Mouse (Mus musculus) midbrain, embryonic 14.5 days (tissue): ENCODE measurements around the gene Cd99l2. TPM values are rescaled to one million over a fixed set of nuclear protein-coding genes. Genes with fewer than 3 reads are reported as not detected.

Experiments used
- ATAC-seq: fragments of 200-750 bp; cut with Nextera tagmentation; 2 replicates; pipeline ENCODE4 v1.8.0; 2017; ENCODE audit warnings: moderate number of reproducible peaks, moderate library complexity; ENCODE audit not compliant: low FRiP score, low TSS enrichment
- DNase-seq: peaks from one replicate; pipeline ENCODE4 v3.0.0-alpha.2; 2015
- H3K27ac ChIP-seq: fragments of 300-500 bp; sonication (generic); replicated peaks from 2 replicates; pipeline ENCODE4 v1.5.1; 2014; ENCODE audit warnings: mild to moderate bottlenecking, low read depth, low read length, moderate library complexity
- H3K27me3 ChIP-seq: fragments of 300-500 bp; sonication (generic); 2 replicates; pipeline ENCODE4 v1.6.1; 2014; ENCODE audit warnings: low read length, control low read depth, mixed read lengths; ENCODE audit not compliant: control insufficient read depth, insufficient read depth
- H3K36me3 ChIP-seq: fragments of 300-500 bp; sonication (generic); 2 replicates; pipeline ENCODE4 v1.6.1; 2014; ENCODE audit warnings: low read length, control low read depth; ENCODE audit not compliant: control insufficient read depth, insufficient read depth
- H3K4me1 ChIP-seq: fragments of 300-500 bp; sonication (generic); 2 replicates; pipeline ENCODE4 v1.6.1; 2014; ENCODE audit warnings: mild to moderate bottlenecking, antibody characterized with exemption, low read length, control low read depth; ENCODE audit not compliant: control insufficient read depth, insufficient read depth
- H3K4me2 ChIP-seq: fragments of 300-500 bp; sonication (generic); 2 replicates; pipeline ENCODE4 v1.6.1; 2014; ENCODE audit warnings: mild to moderate bottlenecking, low read length, moderate library complexity
- H3K4me3 ChIP-seq: fragments of 300-500 bp; sonication (generic); replicated peaks from 2 replicates; pipeline ENCODE4 v1.5.1; 2014; ENCODE audit warnings: low read depth, low read length
- H3K9ac ChIP-seq: fragments of 300-500 bp; sonication (generic); replicated peaks from 2 replicates; pipeline ENCODE4 v1.6.1; 2014; ENCODE audit warnings: mild to moderate bottlenecking, low read length, moderate library complexity
- H3K9me3 ChIP-seq: fragments of 300-500 bp; sonication (generic); 2 replicates; pipeline ENCODE4 v1.6.1; 2016; ENCODE audit warnings: low read length, control low read depth, mixed read lengths; ENCODE audit not compliant: control insufficient read depth
- WGBS: fragments of 180-500 bp; shearing (Covaris S2); extraction: QIAGEN DNeasy Blood & Tissue Kit; methylation state at CpG from one replicate; pipeline ENCODE4 v1.1.7; 2014; 5-methylcytosine and 5-hydroxymethylcytosine counted together
- polyA plus RNA-seq: library from polyadenylated mRNA; unstranded; fragments of >200 nt; fragmentation: Nextera tagmentation; extraction: Ambion mirVana; gene quantifications from 2 replicates; pipeline ENCODE4 v1.2.1, GENCODE M21; 2014

Cd99l2 gene
- polyA plus RNA-seq, 1 experiment from 2014 or later = 52.8 TPM

DNA sequence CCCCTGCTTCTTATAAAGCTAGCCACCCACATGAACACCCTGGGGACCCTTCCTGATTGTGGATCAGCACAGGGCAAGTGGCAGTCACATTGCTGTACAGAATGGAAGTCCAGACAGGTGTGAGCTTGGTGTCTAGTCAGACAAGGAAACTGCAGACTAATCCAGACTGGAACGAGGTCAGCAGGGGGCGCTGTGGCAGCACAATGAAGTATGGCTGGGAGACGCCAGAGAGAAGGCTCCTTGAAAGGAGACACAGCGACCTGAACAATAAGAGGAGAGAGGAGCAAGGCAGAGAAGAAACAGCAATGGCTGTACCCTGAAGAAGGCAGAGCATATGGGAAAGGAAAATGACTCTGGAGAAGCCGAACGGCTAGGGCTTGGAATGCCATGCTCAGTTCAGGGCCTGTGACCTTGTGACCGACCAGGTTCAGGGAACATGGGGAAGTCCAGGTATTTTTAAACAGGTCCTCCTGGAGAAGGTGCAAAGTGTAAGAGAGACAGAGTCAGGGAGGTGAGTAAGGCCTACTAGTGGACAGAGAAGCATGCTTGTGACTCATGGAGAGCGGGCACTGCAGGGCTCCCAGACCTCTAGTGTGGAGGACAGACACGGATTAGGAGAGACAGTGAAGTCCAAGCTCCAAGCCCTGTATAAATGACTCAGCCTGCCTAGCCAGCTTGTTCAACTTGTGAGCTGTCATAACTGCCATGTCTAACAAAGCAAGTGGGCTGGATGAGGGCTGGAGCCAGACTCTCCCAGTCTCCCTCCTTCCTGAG is 66.7 kb downstream of the Cd99l2 start:
- ATAC-seq (peak; percentile 71; the same call in 1 of the 2 replicates), DNase-seq (peak; percentile 90)
- Histone ChIP-seq H3K4me2 (no peak overlapping the region), H3K27me3 (no peaks in the 10 kb centered on the region), H3K9me3 (no peaks in the 10 kb centered on the region), H3K36me3 (peaks cover 5% of the 10 kb centered on the region), H3K4me3 (no peak overlapping the region), H3K27ac (peak overlapping the region; percentile 52; the same call in 1 of the 2 replicates), H3K4me1 (no peaks in the 10 kb centered on the region), H3K9ac (no peak overlapping the region)
- WGBS = 48% methylated on average over 9 of the region's 9 CpGs

DNA sequence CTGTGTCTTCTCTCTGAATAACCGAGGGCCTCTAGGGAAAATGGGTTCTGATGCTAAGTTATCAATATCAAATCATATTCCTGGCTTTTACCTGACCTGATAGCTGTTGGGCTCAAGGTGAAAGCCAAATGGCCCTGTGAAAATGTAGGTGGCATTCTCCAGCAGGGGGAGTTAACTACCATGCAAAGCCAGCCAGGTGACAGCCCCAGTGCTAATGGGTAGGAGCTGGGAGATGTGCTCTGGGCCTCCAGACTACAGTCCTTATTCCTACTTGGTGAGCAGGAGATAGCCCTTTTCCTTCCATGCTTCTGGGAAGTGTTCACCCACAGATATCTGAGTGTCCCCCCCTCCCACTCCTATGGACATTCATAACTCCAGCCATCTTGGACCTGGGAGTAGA is 67.8 kb downstream of the Cd99l2 start:
- H3K4me3 ChIP-seq = no peak overlapping the region
- DNase-seq (peak; percentile 24), ATAC-seq (no peak; the same call in 1 of the 2 replicates)
- WGBS = 76% methylated on average over 1 of the region's 1 CpGs
- H3K27me3 ChIP-seq = no peaks in the 10 kb centered on the region
- peaks cover 5% of the 10 kb centered on the region for H3K36me3 ChIP-seq
- no peak overlapping the region for H3K4me2 ChIP-seq
- H3K9ac ChIP-seq = no peak overlapping the region
- H3K27ac ChIP-seq = no peak overlapping the region
- no peaks in the 10 kb centered on the region for H3K4me1 ChIP-seq
- H3K9me3 ChIP-seq = no peaks in the 10 kb centered on the region

DNA sequence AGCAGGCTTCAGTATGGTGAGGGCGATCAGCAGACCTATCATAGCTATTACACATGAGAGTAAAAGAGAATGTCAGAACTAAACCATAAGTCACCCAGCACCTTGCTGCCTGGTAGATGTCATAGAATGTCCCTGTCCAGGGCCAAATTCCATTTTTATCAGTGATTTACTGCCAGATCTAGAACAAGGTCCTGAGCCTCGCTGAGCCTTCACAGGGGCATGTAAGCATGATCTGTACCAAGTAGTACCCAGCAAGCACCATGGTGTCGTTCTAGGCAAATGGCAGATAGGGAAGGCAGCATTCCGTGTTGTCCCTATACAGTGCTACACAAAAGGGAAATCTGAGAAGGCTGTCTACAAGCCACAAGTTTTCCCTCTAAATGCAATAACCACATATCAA is 79.0 kb downstream of the Cd99l2 start:
- no peaks in the 10 kb centered on the region for H3K4me1 ChIP-seq
- H3K9me3 ChIP-seq = no peaks in the 10 kb centered on the region
- no peak overlapping the region for H3K27ac ChIP-seq
- peaks cover 4% of the 10 kb centered on the region; the same call in 1 of the 2 replicates for H3K36me3 ChIP-seq
- DNase-seq (no peak), ATAC-seq (no peak)
- H3K4me3 ChIP-seq = no peak overlapping the region
- WGBS = 92% methylated on average over 4 of the region's 4 CpGs
- H3K9ac ChIP-seq = no peak overlapping the region
- no peaks in the 10 kb centered on the region for H3K27me3 ChIP-seq
- no peak overlapping the region for H3K4me2 ChIP-seq

DNA sequence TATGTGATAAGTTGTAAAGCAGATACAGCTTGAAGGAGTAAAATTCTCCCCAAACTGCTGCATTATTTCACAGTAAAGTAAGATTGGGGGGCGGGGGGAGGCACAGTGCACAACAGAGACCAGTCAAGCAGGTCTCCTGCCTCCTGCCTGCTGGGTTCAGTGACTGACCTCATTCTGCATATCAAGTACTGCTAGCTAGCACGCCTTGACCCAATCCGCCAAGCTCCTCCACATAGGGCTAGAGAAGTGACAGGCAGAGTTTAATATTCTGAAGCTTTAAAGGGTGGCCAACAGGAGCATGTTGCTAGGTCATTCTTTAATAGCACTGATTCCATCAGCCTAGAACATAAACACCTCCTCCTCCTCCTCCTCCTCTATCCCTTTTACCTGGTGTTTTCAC is 79.9 kb downstream of the Cd99l2 start:
- 52% methylated on average over 3 of the region's 3 CpGs for WGBS
- ATAC-seq = no peak

DNA sequence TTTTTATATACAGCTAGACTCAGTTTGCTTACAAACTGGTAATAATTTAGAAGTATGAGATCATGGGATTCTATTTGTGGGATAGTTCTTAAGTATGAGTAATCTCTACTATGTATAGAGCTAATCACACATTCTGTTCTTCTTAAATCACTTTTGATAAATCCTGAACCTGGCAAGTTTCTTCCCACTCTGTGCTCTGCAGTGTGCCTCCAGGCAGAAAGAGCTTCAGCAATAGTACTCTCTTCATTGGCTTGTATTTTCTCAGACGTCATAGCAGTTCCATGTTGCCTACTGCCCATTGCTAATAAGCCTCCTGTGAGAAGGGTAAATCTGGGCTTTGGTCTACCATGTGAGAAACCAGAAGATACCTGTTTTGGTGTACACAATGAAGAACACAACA is 84.3 kb downstream of the Cd99l2 start:
- no peak for ATAC-seq
- H3K36me3 ChIP-seq = no peaks in the 10 kb centered on the region
- H3K4me3 ChIP-seq = no peak overlapping the region
- no peak overlapping the region for H3K9ac ChIP-seq
- DNase-seq = no peak
- no peak overlapping the region for H3K27ac ChIP-seq
- H3K4me2 ChIP-seq = no peak overlapping the region
- H3K27me3 ChIP-seq = no peaks in the 10 kb centered on the region
- no peaks in the 10 kb centered on the region for H3K9me3 ChIP-seq
- no peaks in the 10 kb centered on the region for H3K4me1 ChIP-seq
- 87% methylated on average over 1 of the region's 1 CpGs for WGBS

More for the DNA sequence above, 79.9 kb downstream of the Cd99l2 start:
- H3K27me3 ChIP-seq = no peaks in the 10 kb centered on the region
- H3K9ac ChIP-seq = no peak overlapping the region
- no peaks in the 10 kb centered on the region for H3K9me3 ChIP-seq
- DNase-seq = no peak
- no peak overlapping the region for H3K4me2 ChIP-seq
- no peak overlapping the region for H3K27ac ChIP-seq
- no peaks in the 10 kb centered on the region for H3K4me1 ChIP-seq
- H3K36me3 ChIP-seq = peaks cover 4% of the 10 kb centered on the region; the same call in 1 of the 2 replicates
- no peak overlapping the region for H3K4me3 ChIP-seq

DNA sequence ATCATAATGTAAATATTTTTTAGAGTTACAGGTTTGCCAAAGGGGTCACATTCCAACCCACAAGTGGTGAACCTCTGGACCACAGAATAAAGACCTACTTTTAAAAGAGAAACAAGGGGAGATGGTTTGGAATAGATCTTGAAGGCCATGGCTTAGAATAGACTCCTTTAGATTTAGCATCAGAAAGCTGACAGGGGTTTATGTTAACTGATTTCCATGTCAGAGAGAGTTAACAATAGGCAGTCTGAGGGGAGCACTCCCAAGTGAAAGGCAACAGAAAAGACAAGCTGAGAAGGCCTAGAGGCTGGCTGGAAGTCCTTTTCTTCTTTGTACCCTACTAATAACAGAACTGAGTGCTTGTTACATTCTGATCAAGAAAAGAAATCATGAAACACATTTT is 86.4 kb downstream of the Cd99l2 start:
- no peak for ATAC-seq
- Histone ChIP-seq H3K9ac (no peak overlapping the region), H3K27me3 (no peaks in the 10 kb centered on the region), H3K4me1 (no peaks in the 10 kb centered on the region), H3K27ac (no peak overlapping the region), H3K9me3 (no peaks in the 10 kb centered on the region), H3K36me3 (no peaks in the 10 kb centered on the region), H3K4me3 (no peak overlapping the region), H3K4me2 (no peak overlapping the region)
- no peak for DNase-seq

DNA sequence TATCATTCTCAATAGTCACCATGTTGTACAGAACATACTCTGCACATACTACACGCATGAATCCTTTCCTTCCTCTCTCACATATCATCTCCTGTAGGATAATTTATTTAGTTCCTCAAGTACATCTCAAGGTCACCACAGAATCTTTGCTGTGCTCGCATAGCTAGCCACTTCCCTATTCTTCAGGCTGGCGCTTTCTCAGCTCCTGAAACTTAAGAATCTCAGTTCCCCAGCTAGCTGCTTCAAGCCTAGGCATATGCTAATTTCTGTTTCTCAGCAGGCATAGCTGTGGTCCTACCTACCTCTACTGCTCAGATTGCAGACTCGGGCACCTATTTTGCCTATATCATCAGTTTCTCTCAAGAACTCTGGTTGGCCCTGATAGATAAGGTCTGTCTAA is 96.3 kb downstream of the Cd99l2 start:
- DNase-seq = no peak
- no peak for ATAC-seq
- H3K27ac ChIP-seq = no peak overlapping the region
- WGBS = 79% methylated on average over 4 of the region's 4 CpGs
- 0 out of 2 replicates have a peak, but pooled peaks cover 5% of the 10 kb centered on the region for H3K36me3 ChIP-seq
- H3K4me3 ChIP-seq = no peak overlapping the region
- H3K27me3 ChIP-seq = no peaks in the 10 kb centered on the region
- no peak overlapping the region for H3K4me2 ChIP-seq
- no peaks in the 10 kb centered on the region for H3K4me1 ChIP-seq
- H3K9ac ChIP-seq = no peak overlapping the region
- H3K9me3 ChIP-seq = no peaks in the 10 kb centered on the region

DNA sequence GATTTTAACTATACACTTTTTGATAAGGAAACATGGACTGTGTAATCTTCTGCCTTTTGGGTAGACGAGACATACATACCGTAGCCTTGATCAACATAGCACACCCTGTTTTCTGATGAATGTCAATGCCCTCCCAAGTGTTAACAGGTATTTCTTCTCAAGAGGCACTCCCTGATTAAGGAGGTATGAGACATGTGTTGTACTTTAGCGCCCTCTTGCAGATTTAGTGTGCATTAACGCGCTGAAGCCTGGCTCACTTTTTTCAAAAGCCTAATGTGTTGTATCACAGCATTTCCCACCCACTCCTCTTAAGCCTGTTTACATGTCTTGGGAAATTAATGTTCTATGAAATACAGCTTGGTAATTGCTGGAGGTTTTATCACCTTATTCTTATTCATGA is 111.1 kb downstream of the Cd99l2 start:
- no peak overlapping the region for H3K4me2 ChIP-seq
- ATAC-seq (no peak), DNase-seq (peak; percentile 66)
- no peaks in the 10 kb centered on the region for H3K9me3 ChIP-seq
- no peak overlapping the region for H3K27ac ChIP-seq
- no peaks in the 10 kb centered on the region for H3K4me1 ChIP-seq
- no peaks in the 10 kb centered on the region for H3K36me3 ChIP-seq
- H3K27me3 ChIP-seq = no peaks in the 10 kb centered on the region
- no peak overlapping the region for H3K4me3 ChIP-seq
- 46% methylated on average over 5 of the region's 5 CpGs for WGBS
- H3K9ac ChIP-seq = no peak overlapping the region

DNA sequence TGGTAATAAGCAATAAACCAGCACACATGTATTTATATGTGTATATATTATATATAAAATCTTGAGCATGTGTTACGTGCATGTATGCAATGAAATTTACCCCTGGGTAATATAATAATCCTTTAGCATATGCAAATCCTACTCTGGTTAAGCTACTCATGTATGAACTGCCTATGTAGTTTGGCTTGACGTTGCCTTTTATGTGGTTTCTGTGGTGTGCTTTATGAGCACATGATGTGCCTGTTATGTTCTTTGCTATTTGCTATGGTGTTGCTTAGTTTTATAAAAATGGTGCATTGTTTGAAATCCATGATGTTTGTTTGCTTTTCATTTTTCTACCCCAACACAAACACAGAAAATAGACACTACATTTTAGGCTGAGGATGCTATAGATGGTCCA is 114.2 kb downstream of the Cd99l2 start:
- no peak for DNase-seq
- H3K9ac ChIP-seq = no peak overlapping the region
- WGBS = 77% methylated on average over 2 of the region's 2 CpGs
- no peak for ATAC-seq
- no peaks in the 10 kb centered on the region for H3K27me3 ChIP-seq
- H3K27ac ChIP-seq = no peak overlapping the region
- H3K4me3 ChIP-seq = no peak overlapping the region
- H3K9me3 ChIP-seq = no peaks in the 10 kb centered on the region
- no peak overlapping the region for H3K4me2 ChIP-seq
- no peaks in the 10 kb centered on the region for H3K4me1 ChIP-seq
- no peaks in the 10 kb centered on the region for H3K36me3 ChIP-seq
